Mouse (Mus musculus) forebrain, embryonic 14.5 days (tissue): ENCODE results near the gene Neurod1. TPM values are rescaled to one million over a fixed set of nuclear protein-coding genes. Genes with fewer than 3 reads are reported as not detected.

Experiments
- ATAC-seq: fragments of 200-750 bp; cut with Nextera tagmentation; 2 replicates; pipeline ENCODE4 v1.8.0; 2017; ENCODE audit warnings: mild to moderate bottlenecking, moderate library complexity
- DNase-seq: peaks from one replicate; pipeline ENCODE4 v3.0.0-alpha.2; 2015; ENCODE audit warnings: low spot score
- H3K27ac ChIP-seq: fragments of 300-500 bp; sonication (generic); 2 replicates; pipeline ENCODE4 v1.5.1; 2014; ENCODE audit warnings: low read depth, mild to moderate bottlenecking, control low read depth, low read length, moderate library complexity
- H3K27me3 ChIP-seq: fragments of 300-500 bp; sonication (generic); replicated peaks from 2 replicates; pipeline ENCODE4 v1.6.1; 2014; ENCODE audit warnings: low read length, control low read depth, mixed read lengths; ENCODE audit not compliant: control insufficient read depth, insufficient read depth
- H3K36me3 ChIP-seq: fragments of 300-500 bp; sonication (generic); 2 replicates; pipeline ENCODE4 v1.6.1; 2014; ENCODE audit warnings: low read length, control low read depth; ENCODE audit not compliant: control insufficient read depth, insufficient read depth
- H3K4me1 ChIP-seq: fragments of 300-500 bp; sonication (generic); 2 replicates; pipeline ENCODE4 v1.6.1; 2014; ENCODE audit warnings: antibody characterized with exemption, low read length, control low read depth; ENCODE audit not compliant: control insufficient read depth, insufficient read depth
- H3K4me2 ChIP-seq: fragments of 300-500 bp; sonication (generic); 2 replicates; pipeline ENCODE4 v1.6.1; 2014; ENCODE audit warnings: mild to moderate bottlenecking, control low read depth, low read length
- H3K4me3 ChIP-seq: fragments of 300-500 bp; sonication (generic); 2 replicates; pipeline ENCODE4 v1.5.1; 2014; ENCODE audit warnings: low read depth, low read length, control low read depth
- H3K9ac ChIP-seq: fragments of 300-500 bp; sonication (generic); 2 replicates; pipeline ENCODE4 v1.6.1; 2014; ENCODE audit warnings: mild to moderate bottlenecking, low read length, control low read depth, moderate library complexity
- H3K9me3 ChIP-seq: fragments of 300-500 bp; sonication (generic); replicated peaks from 2 replicates; pipeline ENCODE4 v1.6.1; 2016; ENCODE audit warnings: low read length, control low read depth, mixed read lengths; ENCODE audit not compliant: control insufficient read depth
- WGBS: fragments of 180-500 bp; shearing (Covaris S2); extraction: QIAGEN DNeasy Blood & Tissue Kit; methylation state at CpG from one replicate; pipeline ENCODE4 v1.1.7; 2014; 5-methylcytosine and 5-hydroxymethylcytosine counted together
- polyA plus RNA-seq: library from polyadenylated mRNA; unstranded; fragments of >200 nt; fragmentation: Nextera tagmentation; extraction: Ambion mirVana; gene quantifications from 2 replicates; pipeline ENCODE4 v1.2.1, GENCODE M21; 2014

The Neurod1 gene
- polyA plus RNA-seq, 1 experiment from 2014 or later, result 44.4 TPM

DNA sequence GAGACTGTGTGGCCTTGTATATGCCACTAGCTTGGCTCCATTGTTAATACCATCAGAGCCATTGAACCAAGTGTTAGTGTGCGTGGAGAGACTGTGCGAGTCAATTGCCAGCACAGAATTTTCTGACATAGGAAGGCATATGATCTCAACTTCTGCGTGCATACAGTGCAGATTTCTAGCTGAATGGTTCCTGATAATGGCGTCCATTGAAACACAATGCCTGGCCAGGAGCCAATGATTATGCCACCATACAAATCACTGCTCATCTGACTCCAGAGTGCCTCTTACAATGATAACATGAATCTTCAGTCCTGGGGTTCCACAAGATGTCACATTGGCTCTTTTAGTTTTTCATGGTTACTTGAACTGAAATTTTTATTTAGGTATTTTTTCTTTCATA lies 7.2 kb downstream of the Neurod1 start:
- peaks cover 4% of the 10 kb centered on the region; the same call in 1 of the 2 replicates for H3K27me3 ChIP-seq
- peak; percentile 40 for DNase-seq
- H3K27ac ChIP-seq, result no peak overlapping the region
- H3K36me3 ChIP-seq, result no peaks in the 10 kb centered on the region
- H3K4me2 ChIP-seq, result no peak overlapping the region
- no peak overlapping the region for H3K4me3 ChIP-seq
- no peak for ATAC-seq
- no peak overlapping the region for H3K9ac ChIP-seq
- WGBS, result 45% methylated on average over 4 of the region's 4 CpGs
- no peaks in the 10 kb centered on the region for H3K9me3 ChIP-seq
- 0 out of 2 replicates have a peak, but pooled peaks cover 4% of the 10 kb centered on the region for H3K4me1 ChIP-seq

DNA sequence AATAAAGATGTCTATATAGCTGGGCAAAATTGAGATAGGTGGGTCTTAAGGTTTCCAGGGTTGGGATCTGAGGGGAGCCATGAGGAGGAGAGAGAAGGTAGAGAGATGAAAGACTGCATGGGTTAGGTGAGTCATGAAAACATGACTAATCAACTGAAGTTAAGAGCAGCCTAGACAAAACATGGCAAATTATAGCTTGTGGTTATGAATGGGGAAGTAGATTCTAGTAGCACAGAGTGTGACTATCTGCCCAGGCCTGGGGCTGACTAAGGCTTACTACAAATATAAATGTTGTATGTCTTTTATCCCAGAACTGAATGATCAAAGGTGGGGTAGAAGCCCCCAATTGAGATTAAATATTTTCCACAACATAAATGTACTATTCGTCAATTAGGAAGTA lies 9.4 kb downstream of the Neurod1 start:
- Histone ChIP-seq H3K9me3 (no peaks in the 10 kb centered on the region), H3K4me3 (no peak overlapping the region), H3K4me1 (no peaks in the 10 kb centered on the region), H3K9ac (no peak overlapping the region), H3K36me3 (no peaks in the 10 kb centered on the region), H3K4me2 (no peak overlapping the region), H3K27me3 (peaks cover 4% of the 10 kb centered on the region; the same call in 1 of the 2 replicates), H3K27ac (no peak overlapping the region)
- no peak for ATAC-seq
- 74% methylated on average over 1 of the region's 1 CpGs for WGBS
- DNase-seq, result no peak

DNA sequence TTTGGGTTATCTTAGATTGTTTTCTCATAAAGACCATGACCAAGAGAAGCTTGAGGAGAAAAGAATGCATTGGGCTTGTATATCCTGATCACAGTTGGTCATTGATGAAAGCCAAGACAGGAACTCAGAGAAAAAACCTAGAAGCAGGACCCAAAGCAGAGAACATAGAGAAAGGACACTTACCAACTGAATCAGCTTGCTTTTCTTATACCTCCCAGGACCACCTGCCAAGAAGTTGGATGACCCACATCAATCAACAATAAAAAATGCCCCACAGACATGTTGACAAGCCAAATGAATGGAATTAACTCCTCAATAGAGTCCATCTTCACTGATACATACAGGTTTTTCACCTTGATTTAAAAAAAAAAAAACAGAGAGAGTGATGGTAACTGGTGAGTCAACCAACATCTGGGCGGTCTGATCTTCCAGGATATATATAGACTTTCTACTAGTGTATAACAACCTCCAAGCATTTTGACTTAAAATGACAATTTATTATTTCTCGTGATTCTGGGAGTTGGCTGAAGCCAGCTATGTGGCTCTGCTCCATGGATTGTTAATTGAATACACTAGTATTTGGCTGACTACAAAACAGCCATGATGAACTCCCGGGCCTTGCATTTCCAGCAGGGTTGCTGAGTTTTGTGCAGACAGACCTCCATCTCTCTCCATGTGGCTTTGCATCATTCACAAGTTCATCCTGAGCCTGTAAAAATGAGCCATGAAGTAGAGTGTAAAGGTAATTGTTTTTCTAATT lies 12.5 kb downstream of the Neurod1 start:
- H3K4me1 ChIP-seq, result no peaks in the 10 kb centered on the region
- WGBS, result 88% methylated on average over 3 of the region's 3 CpGs
- no peak for ATAC-seq
- H3K36me3 ChIP-seq, result no peaks in the 10 kb centered on the region
- no peak for DNase-seq
- no peak overlapping the region for H3K4me3 ChIP-seq
- no peaks in the 10 kb centered on the region for H3K9me3 ChIP-seq
- no peak overlapping the region for H3K4me2 ChIP-seq
- H3K27me3 ChIP-seq, result no peaks in the 10 kb centered on the region
- H3K27ac ChIP-seq, result no peak overlapping the region
- no peak overlapping the region for H3K9ac ChIP-seq

DNA sequence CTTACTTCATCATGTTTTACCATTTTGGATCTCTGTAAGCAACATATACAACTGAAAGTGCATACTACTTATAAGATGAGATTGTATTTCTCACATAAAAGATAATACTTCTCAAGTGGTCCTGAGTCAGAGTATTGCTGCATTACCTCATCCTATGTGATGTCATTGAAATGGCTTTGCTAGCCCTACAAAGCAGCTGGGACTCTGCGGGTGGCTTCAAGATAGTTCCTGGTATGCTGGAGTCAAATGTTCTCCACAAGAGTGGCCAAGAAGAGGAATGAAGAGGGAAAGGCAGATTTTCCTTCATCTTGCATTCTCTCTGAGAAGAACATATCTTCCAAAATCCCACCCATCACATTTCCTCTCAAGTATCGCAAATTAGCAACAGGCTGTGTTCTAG lies 13.2 kb downstream of the Neurod1 start:
- WGBS, result 95% methylated on average over 2 of the region's 2 CpGs

DNA sequence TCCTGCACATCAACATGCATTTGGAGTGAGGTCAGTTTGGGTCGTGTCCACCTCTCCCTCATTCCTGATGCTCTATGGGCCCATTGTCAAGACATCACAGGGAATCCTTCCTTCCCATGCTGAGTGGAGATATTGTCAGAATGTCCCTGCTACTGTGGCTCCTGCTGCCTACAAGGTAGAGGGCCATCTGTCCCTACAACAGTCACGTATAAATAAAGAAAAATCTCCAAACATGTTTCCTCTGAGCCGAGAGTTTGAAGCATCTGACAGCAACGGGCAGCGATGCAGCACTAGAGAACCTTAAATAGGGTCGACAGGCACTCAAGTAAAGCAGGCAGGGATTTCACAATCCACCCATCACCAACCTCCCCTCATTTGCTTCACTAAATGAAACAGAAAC lies 13.6 kb downstream of the Neurod1 start:
- H3K9ac ChIP-seq, result no peak overlapping the region
- H3K4me2 ChIP-seq, result no peak overlapping the region
- no peak overlapping the region for H3K27ac ChIP-seq
- H3K36me3 ChIP-seq, result no peaks in the 10 kb centered on the region
- no peak for ATAC-seq
- WGBS, result 79% methylated on average over 6 of the region's 6 CpGs
- no peaks in the 10 kb centered on the region for H3K9me3 ChIP-seq
- no peak overlapping the region for H3K4me3 ChIP-seq
- no peaks in the 10 kb centered on the region for H3K4me1 ChIP-seq
- no peak for DNase-seq
- H3K27me3 ChIP-seq, result no peaks in the 10 kb centered on the region

More for the DNA sequence above, 13.2 kb downstream of the Neurod1 start:
- H3K9me3 ChIP-seq, result no peaks in the 10 kb centered on the region
- H3K4me2 ChIP-seq, result no peak overlapping the region
- no peaks in the 10 kb centered on the region for H3K36me3 ChIP-seq
- no peaks in the 10 kb centered on the region for H3K4me1 ChIP-seq
- DNase-seq (no peak), ATAC-seq (no peak)
- no peak overlapping the region for H3K4me3 ChIP-seq
- no peak overlapping the region for H3K9ac ChIP-seq
- H3K27ac ChIP-seq, result no peak overlapping the region
- no peaks in the 10 kb centered on the region for H3K27me3 ChIP-seq

DNA sequence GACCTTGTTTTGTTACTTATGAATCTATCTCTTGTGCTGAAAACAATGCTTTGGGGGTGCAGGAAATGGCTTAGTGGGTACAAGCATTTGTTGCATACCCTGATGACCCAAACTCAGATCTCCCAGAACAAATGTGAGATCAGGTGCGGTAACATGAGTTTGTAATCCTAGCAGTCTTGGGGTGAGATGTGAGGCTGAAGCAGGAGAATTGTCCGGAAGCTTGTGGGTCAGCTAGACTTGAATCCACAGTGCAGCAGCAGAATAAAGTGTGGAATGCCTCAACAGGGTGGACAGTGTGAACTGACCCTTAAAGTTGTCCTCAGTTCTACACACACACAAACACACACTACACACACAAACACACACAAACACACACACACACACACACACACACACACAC lies 14.3 kb downstream of the Neurod1 start:
- Histone ChIP-seq H3K4me2 (no peak overlapping the region), H3K4me3 (no peak overlapping the region), H3K9ac (no peak overlapping the region), H3K27ac (no peak overlapping the region), H3K36me3 (no peaks in the 10 kb centered on the region), H3K27me3 (no peaks in the 10 kb centered on the region), H3K9me3 (no peaks in the 10 kb centered on the region), H3K4me1 (no peaks in the 10 kb centered on the region)
- 95% methylated on average over 2 of the region's 2 CpGs for WGBS
- DNase-seq (no peak), ATAC-seq (no peak)

DNA sequence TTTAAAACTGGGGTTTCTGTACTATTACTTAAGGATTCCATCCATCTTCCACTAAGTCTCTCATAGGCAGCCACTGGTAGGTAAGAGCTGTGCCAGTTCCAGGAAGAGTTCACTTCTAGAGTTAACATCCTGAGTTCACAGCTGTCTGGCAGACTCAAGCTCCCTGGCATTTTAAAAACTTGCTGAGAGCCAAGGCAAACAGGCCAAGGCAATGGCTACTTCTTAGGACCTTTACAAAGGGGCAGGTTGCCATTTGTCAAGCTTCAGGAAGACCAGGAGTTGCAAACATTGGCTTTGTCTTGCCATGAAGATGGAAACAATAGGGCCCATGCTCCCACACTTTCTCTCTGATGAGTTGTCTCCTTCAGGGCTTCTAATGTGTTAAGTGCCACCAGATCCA lies 26.5 kb downstream of the Neurod1 start:
- no peak overlapping the region for H3K4me3 ChIP-seq
- H3K4me2 ChIP-seq, result no peak overlapping the region
- peaks cover 7% of the 10 kb centered on the region for H3K4me1 ChIP-seq
- H3K27ac ChIP-seq, result no peak overlapping the region
- H3K27me3 ChIP-seq, result peaks cover 14% of the 10 kb centered on the region; the same call in 1 of the 2 replicates
- no peak for ATAC-seq
- H3K36me3 ChIP-seq, result no peaks in the 10 kb centered on the region
- no peak for DNase-seq
- no peaks in the 10 kb centered on the region for H3K9me3 ChIP-seq
- H3K9ac ChIP-seq, result no peak overlapping the region

DNA sequence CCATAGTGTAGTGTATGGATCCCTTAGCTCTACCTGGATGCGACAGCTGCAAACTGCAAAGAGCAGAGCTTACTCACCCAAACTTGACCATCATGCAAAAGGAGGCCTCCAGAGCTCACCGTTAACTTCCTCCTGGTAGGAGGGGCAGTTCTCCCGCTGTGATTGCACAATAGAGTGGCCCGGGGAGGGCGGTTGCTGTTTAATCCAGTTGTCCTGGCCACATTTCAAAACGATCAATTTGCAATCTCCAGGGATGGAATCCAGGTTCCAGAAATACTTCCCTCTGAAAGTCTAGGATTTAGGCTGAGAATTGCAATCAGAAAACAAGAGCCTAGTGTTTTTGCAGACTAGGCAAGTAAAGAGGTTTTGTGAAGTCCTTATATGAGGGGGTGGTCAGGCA lies 26.9 kb downstream of the Neurod1 start:
- Histone ChIP-seq H3K4me1 (peaks cover 7% of the 10 kb centered on the region), H3K9ac (no peak overlapping the region), H3K4me3 (no peak overlapping the region), H3K4me2 (no peak overlapping the region), H3K36me3 (no peaks in the 10 kb centered on the region), H3K27me3 (peaks cover 14% of the 10 kb centered on the region; the same call in 1 of the 2 replicates), H3K9me3 (no peaks in the 10 kb centered on the region), H3K27ac (no peak overlapping the region)
- 5% methylated on average over 6 of the region's 6 CpGs for WGBS
- ATAC-seq (0 out of 2 replicates have a peak, but pooled peaks have one; percentile 15), DNase-seq (no peak)

DNA sequence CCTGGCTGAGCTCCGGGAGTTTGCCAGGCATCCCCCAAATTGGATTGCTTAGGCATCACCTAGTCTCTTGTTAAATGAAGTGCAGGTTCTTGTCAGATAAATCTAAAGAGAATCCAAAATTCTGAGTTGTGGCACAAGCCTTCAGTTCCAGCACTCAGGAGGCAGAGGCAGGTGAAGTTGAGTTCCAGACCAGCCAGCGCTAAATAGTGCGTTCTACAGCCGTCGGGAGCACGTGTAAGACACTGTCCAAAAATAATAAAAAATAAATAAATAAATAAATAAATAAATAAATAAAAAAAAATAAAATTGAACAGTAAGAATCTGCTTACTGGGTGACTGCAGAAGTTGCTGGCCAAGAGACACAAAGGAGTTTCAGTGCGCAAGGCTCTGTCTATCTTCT lies 27.4 kb downstream of the Neurod1 start:
- Histone ChIP-seq H3K4me1 (peaks cover 7% of the 10 kb centered on the region), H3K9ac (peak overlapping the region; percentile 50; the same call in 1 of the 2 replicates), H3K4me2 (peak overlapping the region; percentile 70), H3K4me3 (peak overlapping the region; percentile 35), H3K27ac (no peak overlapping the region), H3K27me3 (peaks cover 14% of the 10 kb centered on the region; the same call in 1 of the 2 replicates), H3K36me3 (no peaks in the 10 kb centered on the region), H3K9me3 (no peaks in the 10 kb centered on the region)
- DNase-seq (no peak), ATAC-seq (peak; percentile 19; the same call in 1 of the 2 replicates)
- 8% methylated on average over 7 of the region's 7 CpGs for WGBS
